Mouse (Mus musculus) erythroblast, adult 5-6 weeks (primary cell): Measurements from ENCODE around the gene Fat4. TPM values are rescaled to one million over a fixed set of nuclear protein-coding genes. Genes with fewer than 3 reads are reported as not detected.

Experiments used
- ATAC-seq: replicated peaks from 2 replicates; pipeline ENCODE4 v1.8.0; 2016; ENCODE audit warnings: moderate number of reproducible peaks, mild to moderate bottlenecking, moderate TSS enrichment, inconsistent platforms; ENCODE audit not compliant: poor library complexity, low FRiP score, severe bottlenecking
- total RNA-seq, 2 experiments: library from RNA; stranded (forward) in 1 of 2; stranded (reverse) in 1 of 2; fragments of 150-400 nt in 1 of 2; fragments of 200-764, 138-1000 nt in 1 of 2; gene quantifications; 2 replicates each; pipeline versions ENCODE4 v1.2.3 to v1.2.4; 2015 to 2017; ENCODE audit warnings: low replicate concordance in 2 of 2

The Fat4 gene
- total RNA-seq, 2 experiments from 2014 or later, result not detected

DNA sequence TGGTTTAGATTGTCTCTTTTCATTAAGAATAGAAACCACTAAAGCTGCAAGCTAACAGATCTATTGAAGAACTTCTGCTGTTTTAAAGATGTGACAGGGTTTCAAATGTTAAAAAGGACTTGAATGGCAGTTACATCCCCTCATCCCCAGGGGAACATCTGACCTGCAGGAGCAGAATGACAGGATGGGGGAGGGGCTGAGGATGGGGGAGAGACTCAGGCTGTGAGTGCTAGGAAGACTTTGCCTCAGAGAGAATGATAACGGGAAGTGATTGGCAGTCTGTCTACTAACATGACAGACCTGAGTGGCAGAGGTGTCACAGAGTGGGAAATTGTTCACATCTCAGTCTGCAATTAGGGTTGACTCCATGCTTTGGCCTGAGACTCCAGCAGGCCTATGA, 14.1 kb downstream of the Fat4 start:
- no peak for ATAC-seq

DNA sequence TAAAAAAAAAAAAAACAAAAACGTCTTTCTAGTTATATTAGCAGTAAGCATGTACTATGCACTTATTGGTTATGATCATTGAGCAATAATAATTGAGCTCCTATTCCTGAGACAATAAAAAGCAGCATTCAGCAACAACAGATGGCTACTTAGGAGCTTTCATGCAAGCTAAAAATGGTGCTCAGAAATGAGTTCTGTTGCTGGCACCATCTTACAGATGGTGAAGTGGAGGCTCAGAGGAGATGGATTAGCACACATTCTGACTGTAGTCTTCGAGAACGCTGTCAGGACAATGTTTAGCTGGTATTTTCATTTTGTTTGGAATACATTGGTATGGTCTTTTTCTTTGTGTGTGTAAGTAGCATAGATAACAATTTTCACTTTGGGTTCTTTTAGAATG, 20.1 kb downstream of the Fat4 start:
- ATAC-seq, result no peak

DNA sequence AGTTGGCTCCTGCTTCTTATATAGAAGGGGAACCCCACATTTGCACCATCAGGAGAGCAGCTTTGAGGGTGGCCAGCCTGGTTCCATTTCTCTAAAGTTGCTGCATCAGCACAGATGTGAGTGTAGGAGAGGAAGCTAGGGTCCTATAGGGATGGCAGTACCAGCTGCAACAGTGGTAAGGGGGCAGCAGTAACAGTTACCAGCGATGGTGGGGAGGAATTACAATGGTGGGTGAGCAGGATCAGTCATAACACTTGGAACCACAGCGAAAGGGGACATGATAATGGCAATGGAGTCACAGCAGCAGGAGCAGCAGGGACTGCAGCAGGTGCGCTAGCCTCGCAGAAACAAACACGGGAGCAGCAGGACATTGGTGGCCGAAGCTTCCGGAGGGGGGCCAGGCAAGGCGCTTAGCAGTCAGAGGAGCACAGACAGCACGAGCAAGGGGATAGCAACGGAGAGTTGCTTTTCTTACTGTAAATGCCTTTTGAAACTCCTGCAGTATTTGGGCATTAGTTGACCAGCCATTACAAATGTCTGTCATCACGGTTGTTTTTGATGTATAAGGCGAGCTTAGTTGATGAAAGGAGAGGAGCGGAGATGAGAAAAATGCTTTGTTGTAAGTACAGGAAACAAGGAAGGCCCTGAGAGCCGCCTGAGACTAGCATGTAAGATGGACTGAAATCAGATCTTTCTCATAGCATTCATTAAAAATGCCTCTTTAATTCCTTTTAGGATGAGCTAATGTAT, 21.1 kb downstream of the Fat4 start:
- ATAC-seq, result no peak

DNA sequence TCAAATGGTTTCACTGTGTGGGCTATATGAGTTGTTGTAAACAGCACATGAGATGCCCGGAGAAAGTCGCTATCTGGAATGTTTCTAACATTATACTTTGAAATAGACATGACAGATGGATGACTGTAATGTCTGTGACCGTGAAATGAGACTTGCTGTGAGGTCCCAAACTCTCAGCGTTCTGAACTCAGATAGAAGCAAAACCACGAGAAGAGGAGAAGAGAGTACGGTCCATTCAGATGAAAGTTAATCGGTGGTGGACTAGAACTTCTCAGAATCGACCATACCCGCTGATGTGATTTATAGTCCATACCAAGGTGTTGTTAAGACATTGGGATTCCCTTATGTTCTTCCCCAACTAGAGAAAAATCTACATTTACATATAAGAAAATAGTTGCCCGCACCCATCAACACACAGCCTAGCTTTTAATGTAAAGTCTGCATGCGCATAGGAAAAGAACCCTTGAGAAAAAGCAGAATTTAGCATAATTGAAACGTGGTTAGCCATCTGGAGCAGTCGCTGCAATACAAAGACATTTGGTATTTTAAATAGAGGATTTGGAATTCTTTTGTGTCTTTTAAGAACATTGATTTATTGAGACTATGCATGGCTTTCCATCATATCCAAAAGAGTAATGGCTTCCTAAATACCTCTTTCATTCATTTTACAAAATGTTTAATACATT, 21.8 kb downstream of the Fat4 start:
- ATAC-seq, result no peak

DNA sequence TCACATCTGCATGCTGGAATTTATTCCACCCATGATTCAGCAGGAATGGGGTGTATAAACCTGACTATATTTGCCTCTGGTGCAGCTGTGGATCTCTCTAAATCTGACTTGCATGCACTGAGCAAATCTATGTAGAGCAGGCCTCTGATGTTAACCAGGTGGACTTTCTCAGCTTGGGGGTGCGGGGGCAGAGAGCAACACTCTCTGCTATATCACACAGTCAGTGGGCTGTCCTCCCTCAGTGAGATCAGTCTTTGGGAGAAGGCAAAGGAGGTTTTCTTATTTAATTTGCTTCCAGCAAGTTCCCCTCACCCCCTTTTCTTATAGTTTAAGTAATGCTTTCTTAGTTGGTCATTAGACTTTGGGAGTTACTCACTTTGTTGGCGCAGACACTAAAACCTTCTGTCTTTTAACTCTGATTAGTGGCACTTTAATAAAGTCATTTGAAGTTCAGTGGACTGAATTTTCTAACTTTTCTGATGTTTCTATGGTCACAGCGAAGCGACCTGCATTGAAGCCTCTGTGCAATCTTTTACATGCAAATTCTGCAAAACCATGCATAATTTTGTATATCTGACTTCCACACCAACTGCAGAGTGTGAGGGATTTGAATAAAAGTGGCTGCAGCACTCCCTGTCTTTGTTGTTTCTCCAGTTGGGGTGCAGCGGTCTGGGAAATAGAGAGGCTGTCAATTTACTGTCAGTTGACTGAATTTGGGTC, 26.2 kb downstream of the Fat4 start:
- ATAC-seq, result no peak

DNA sequence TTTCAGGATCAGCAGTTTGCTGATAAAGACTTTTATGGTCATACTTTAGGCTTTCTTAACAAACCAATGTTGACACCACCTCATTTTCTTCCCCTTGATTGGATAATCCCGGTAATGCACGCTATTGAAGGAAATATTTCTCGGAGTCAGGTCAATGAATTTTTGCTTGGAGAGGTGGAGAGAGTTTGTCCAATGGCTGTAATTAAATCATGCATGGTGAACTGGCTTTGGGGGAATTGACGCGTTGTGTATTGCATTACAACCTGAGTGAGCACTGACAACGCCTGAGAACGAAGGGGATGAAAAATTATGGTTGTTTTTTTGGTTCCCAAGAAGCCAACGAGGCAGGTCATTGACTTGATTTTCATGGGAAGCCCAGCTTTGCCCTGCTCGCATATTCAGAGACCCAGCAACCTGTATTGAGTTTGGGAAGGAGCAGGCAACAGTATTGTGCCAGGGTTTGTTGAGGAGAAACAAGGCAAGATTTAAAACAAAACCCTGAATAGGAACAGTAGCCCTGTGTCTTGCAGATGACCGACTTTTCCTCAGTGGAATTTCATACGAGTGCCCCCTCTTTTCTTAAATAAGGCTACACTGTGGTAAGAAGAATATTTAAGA, 26.9 kb downstream of the Fat4 start:
- ATAC-seq, result no peak

DNA sequence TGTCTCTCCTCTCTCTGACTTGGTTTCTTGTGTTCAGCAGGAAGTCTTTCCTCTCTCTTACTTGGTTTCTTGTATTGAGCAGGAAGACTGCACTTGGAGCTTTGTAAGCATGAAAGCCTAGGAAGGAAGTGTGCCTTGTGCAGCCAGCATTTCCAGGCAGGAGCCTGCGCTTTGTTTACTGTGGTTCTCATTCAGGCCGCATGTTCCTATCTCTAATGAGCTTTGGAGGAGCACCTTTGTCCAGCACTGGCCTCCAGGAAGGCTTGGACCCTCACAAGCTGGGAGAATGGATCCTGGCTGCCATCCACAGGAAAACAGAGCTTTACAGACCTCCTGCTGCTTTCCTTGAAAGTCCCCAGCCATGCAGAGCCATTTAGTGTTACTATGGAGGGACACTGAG, 32.2 kb downstream of the Fat4 start:
- ATAC-seq, result no peak

DNA sequence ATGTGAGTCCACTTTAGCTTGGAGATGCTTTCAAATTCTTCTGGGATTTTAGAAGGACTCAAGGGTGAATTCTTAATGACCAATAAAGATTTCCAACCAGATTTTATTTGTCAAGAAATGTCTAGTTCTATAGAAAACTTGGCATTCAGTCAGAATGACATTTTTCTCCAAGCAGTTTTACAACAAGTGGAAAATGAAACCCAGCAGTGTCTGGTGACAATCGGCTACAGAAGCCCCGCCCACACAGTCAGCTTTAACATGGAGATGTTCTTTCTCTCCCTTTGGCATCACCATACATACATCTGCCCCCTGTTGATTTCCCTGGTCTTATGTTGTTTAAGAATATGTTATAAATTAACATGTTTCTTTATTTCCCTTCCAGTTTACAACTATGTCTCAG, 34.3 kb downstream of the Fat4 start:
- no peak for ATAC-seq

DNA sequence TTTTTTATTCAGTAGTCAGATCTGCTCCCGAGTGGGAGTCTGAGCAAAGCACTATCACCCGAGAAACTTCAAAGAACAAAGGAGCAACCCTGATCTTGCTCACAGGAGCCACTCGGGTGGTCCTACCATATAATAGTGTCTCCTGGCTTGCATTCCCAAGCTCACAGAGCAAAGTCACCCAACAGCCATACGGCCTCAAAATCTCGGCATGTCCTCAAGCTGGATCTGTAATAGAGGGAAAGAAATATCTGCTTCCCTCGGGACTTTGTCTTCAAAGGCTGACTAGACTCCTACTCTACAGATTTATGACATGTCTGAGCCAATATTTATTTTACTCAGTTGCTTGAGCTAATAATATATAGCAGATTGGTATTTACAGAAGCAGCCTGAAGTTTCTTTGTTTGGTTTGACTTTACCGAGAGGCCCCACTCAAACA, 36.5 kb downstream of the Fat4 start:
- no peak for ATAC-seq

DNA sequence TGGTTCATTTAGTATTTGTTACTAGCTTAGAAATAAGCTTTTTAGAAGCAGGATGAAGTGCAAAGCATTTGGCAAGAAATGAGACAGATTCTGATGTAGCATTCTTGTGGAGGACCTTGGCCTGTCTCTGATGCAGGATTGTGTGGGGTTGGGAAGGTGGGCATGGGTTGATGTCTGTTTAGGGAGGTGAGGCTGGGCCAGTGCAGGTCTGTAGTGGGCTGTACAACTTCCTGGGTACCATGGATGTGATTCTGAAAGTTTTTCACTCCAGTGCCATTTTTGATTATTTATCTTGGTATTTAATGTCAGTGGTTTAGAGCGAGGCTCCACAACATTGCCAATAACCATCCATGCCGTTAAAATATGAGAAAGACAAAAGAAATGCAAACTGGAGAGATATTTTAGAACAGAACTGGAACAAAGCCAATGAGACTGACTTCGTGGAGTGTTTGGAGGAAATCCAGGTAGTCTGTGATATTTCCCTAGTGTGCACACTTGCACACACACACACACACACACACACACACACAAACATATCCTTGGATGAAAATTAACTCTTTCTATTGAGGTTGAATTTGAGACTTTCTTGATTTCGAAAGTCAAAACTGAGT, 41.4 kb downstream of the Fat4 start:
- ATAC-seq, result no peak

DNA sequence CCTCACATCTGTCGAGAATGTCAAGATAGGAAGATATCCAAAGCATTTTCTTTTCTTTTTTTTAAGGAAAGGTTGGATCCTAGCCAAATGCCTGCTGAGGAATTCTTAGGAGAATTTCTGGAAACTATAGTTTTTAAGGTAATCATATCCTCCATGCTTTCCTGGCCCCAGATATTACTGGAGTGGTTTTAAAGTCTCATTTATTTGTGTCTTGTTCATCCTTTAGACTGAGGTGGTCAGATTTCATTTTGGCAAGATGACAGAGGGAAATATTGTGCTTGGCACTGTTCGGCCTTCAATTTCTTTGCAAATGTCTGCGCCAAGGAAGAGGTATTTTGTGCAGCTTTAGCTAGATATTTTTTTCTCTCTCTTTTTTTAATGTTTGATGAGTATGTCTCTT, 42.0 kb downstream of the Fat4 start:
- no peak for ATAC-seq

DNA sequence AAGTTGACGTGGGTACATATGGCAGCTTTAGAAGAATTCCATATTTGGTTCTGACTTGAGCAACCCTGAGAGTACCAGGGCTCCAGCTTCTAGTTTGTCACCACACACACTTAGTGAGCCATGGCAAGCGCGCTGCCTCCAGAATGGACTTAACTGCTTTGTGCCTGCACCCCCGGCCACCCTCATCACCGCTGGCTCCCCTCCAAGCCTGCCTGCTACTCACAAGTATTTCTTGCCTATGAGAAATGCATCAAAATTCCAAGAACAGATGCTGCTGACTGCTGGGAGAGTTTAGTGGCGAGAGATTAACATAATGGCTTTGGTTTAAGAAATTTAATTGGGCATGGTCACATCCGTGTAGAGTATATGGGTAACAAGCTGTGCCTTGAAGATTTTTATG, 48.0 kb downstream of the Fat4 start:
- no peak for ATAC-seq

DNA sequence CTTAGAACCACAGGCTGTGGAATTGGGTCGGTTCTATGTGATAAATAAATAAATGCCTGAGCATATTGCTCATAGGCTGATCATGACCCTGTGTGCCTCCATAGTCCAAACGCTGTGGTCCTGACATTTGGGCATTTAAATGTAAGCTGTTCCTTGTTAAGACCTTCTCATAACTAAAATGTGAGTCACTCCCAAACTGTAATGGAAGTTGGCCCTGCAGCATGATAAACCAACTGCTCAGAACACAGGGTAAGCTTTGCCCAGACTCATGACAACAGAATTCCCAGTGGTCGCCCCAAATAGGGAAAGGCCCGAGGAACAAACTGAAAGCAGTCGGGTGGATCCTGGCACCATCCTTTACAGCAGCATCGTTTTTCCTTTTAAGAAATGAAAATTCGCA, 49.7 kb downstream of the Fat4 start:
- no peak for ATAC-seq

DNA sequence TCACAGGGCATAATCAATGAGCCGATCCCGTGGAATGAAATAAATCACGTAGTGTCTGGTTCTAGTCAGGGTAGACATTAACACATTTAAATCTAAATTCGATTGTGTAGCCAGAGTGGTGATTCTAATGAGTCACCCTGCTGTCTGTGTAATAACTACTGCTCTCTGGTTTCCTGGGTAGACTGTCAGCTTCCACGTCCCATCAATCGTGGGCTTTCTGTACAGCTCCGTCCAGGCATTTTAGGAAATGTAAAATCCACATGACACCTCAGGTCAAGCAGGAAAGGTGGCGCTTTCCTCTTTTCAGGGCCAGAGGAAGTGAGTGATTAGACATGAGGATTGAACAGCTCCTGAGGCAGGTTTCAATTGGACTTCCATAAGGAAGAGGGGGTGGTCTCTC, 50.4 kb downstream of the Fat4 start:
- no peak for ATAC-seq

DNA sequence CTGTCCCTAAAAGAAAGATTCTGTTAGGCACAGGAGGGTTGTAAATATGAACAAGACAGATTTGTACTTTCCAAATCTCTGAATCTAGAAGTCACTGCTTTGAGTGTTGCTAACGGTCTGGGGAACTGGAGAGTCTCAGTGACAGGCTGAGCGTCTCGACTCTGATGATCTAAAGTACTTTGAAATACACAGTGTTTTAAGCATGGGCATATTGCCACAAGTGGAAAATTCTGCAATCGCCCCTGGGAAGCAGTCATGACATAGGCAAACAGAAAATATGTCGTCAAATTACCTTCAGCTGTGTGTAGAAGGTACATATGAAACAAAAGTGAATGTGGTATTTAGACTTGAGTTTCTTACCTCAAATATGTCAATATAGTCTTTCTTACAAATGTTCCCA, 51.4 kb downstream of the Fat4 start:
- no peak for ATAC-seq

DNA sequence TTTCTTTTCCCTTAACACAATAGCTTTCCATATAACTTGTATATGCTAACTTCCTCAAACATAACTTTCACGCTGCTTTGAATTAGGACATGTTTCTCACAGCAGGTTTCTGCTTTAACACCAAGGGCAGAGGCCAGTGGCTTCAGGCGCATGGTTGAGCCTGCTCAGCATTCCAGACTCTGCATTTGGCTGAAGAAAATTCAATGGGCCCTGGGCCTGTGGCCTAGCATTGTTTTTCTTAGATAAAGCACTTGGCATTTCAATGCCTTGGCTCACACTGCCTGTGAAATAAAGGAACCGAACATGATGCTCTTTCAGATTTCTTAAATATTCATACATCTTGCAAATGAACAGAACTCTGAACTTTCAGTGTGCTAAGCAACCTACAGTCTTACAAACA, 52.8 kb downstream of the Fat4 start:
- ATAC-seq, result no peak

DNA sequence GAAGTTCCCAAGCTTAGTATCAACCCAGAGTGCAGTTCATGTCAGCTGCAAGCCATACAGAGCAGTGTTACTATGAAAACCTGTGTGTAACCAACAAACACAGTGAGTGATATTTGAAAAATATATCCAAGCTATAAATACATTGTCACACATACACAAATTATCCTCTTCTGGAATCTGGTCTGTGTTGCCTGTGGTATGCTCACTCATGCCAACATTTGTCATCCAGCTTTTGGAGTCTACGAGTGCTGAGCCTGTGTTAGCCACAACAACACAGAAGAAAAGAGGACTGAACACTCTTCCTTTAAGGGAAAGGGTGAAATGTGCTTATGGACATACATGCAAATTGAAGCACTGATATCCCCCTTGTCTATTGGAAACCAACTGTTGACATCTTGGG, 53.6 kb downstream of the Fat4 start:
- no peak for ATAC-seq

DNA sequence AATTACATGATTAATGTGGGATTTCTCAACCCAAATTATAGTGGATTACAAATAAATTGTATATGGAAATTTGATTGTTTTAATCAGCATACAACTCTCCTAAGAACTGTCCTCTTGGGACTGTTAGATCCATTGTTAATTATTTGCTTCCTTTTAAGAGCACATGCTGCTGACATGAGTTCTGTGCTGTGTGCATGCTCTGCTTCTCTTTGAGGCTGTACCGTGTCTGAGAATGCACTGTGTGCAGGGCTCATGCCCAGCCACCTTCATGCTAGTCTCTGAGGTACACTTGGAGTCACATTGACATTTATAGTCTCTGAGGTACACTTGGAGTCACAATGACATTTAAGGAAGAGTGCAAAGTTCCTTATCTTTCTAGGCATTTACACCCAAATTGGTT, 58.4 kb downstream of the Fat4 start:
- no peak for ATAC-seq

DNA sequence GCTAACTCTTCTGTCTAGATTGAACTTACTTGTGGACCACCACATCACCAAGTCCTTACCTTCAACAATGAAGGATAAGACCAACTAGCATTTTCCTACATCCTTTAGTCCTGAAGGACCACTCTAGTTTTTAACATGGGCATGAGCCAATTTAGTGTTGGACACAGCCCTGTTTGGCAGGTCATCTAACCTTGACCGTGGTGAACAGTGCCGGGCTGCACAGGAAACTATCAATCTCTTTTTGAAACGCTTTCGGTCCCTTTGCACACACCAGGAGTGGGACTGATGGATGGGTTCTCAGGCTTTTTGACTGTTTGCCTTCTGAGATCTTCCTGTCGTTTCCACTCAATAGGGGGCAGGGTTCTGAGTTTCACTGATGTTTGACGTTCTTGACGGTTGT, 61.0 kb downstream of the Fat4 start:
- ATAC-seq, result no peak

DNA sequence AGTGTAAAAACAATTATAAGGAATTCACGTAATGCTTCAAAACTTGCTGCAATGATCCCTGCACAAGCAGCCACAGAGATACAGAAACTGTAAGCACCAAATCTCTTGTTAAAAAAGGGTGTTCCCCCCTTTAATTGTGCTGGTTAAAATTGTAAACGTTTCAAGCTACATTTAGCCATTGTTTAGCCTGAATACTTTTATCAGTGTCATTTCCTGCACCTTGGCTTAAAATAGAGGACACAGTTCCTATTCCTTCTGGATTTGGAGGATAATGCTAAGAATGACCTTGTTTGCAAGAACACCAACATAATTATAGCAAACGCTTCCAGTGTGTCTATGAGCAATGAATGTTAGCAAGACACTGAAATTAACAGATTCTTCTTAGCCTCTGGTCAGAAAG, 65.9 kb downstream of the Fat4 start:
- ATAC-seq, result no peak
